Mouse (Mus musculus): ENCODE results near the gene Ankfy1.

- TF ChIP-seq CTCF (conservative IDR thresholded peaks at IDR 0.05; ENCODE audit: low read length): no peak
- TF ChIP-seq POU5F1 (IDR thresholded peaks at IDR 0.05; ENCODE audit: borderline replicate concordance, low read length): no peak
- no peak for TF ChIP-seq NANOG (IDR thresholded peaks at IDR 0.05; ENCODE audit: borderline replicate concordance, low read length)
Observed at GRCm38 (mm10) chr11:72806556-72806955, 116.8 kb downstream of the Ankfy1 start.
